Mouse (Mus musculus): ENCODE data around the gene Brms1l.

DNA sequence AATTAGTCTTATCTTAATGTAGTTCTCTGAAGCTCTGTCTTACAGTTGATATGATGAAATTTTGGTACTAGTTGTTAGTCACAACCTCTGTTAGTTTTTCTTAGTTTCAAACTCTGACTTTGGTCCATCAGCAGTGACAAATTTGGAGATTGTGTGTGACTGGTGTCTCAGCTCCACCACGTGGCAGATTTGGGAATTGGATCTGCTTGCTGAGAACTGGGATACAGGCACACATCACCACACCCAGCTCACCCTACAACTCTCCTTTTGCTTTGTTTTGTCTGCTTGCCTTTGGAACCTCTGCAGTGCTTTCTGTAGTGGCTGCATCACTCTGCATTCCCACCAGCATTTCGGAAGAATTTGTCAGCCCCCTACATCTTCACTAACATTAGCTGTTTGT, 5.0 kb upstream of the Brms1l start:
- TF ChIP-seq CTCF (IDR thresholded peaks at IDR 0.05; ENCODE audit: low read depth) (peak; percentile 91), EP300 (optimal IDR thresholded peaks at IDR 0.05) (no peak)
